Mouse (Mus musculus) megakaryocyte, embryonic 14.5 days (primary cell): ENCODE data around the gene Hipk1.

Source experiments
- FLI1 ChIP-seq: IDR thresholded peaks from 2 replicates; pipeline ENCODE4 v1.6.1; 2012; ENCODE audit warnings: low read length, inconsistent platforms, mixed read lengths
- GATA1 ChIP-seq: IDR thresholded peaks from 3 replicates; pipeline ENCODE4 v1.6.1; 2012; ENCODE audit warnings: mixed read lengths, low read length, inconsistent platforms, borderline replicate concordance

GRCm38 (mm10) chr3:103832426-103832825 is 41.1 kb upstream of the Hipk1 start, which contains the start of gene Bcl2l15:
- TF ChIP-seq GATA1 (no peak), FLI1 (no peak)
